Mouse (Mus musculus): Measurements from ENCODE around the gene Cyp8b1.

DNA sequence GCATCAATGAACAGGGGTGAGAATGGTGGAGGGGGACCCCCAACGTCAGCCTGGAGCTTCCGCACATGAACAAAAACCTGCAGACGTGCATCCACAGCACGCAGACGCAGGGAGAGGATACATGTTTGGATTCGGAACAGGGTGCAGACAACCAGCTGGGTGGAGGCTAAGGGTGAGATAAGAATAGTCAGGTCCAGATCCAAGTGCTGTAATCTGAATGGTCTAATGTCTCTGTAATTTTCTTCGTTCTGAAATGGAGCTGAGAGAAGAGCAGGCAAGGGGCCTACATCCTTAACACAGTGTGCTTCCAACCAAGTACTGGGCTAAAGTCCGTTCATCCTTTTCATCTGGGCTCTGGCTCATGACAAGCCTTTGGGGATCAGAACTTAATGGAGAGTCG is 24.8 kb downstream of the Cyp8b1 start:
- TF ChIP-seq CTCF (IDR thresholded peaks at IDR 0.05; ENCODE audit: control insufficient read depth, insufficient read depth, low read length) (no peak), POLR2A (IDR thresholded peaks at IDR 0.05; ENCODE audit: borderline replicate concordance, control insufficient read depth, low read depth, low read length) (no peak)
